Mouse (Mus musculus) neural tube, embryonic 14.5 days (tissue): ENCODE results near the gene Prss12. TPM values are rescaled to one million over a fixed set of nuclear protein-coding genes. Genes with fewer than 3 reads are reported as not detected.

ENCODE experiments used
- ATAC-seq: fragments of 200-750 bp; cut with Nextera tagmentation; 2 replicates; pipeline ENCODE4 v1.8.0; 2017; ENCODE audit warnings: low read depth, mild to moderate bottlenecking, moderate TSS enrichment, moderate library complexity
- H3K27ac ChIP-seq: fragments of 300-500 bp; sonication (generic); 2 replicates; pipeline ENCODE4 v1.5.1; 2014; ENCODE audit warnings: low read depth, mild to moderate bottlenecking, control low read depth, low read length, moderate library complexity, mixed read lengths
- H3K27me3 ChIP-seq: fragments of 300-500 bp; sonication (generic); 2 replicates; pipeline ENCODE4 v1.6.1; 2014; ENCODE audit warnings: low read length; ENCODE audit not compliant: control insufficient read depth, insufficient read depth
- H3K36me3 ChIP-seq: fragments of 300-500 bp; sonication (generic); 2 replicates; pipeline ENCODE4 v1.6.1; 2014; ENCODE audit warnings: low read length, mixed read lengths; ENCODE audit not compliant: control insufficient read depth, insufficient read depth
- H3K4me1 ChIP-seq: fragments of 300-500 bp; sonication (generic); 2 replicates; pipeline ENCODE4 v1.6.1; 2014; ENCODE audit warnings: low read length; ENCODE audit not compliant: control insufficient read depth, insufficient read depth
- H3K4me2 ChIP-seq: fragments of 300-500 bp; sonication (generic); 2 replicates; pipeline ENCODE4 v1.6.1; 2014; ENCODE audit warnings: mild to moderate bottlenecking, low read depth, low read length, control low read depth
- H3K4me3 ChIP-seq: fragments of 300-500 bp; sonication (generic); 2 replicates; pipeline ENCODE4 v1.5.1; 2014; ENCODE audit warnings: low read depth, low read length, control low read depth, mixed read lengths
- H3K9ac ChIP-seq: fragments of 300-500 bp; sonication (generic); replicated peaks from 2 replicates; pipeline ENCODE4 v1.6.1; 2014; ENCODE audit warnings: low read depth, mild to moderate bottlenecking, control low read depth, low read length, mixed read lengths
- H3K9me3 ChIP-seq: fragments of 300-500 bp; sonication (generic); 2 replicates; pipeline ENCODE4 v1.6.1; 2016; ENCODE audit warnings: low read length; ENCODE audit not compliant: control insufficient read depth
- WGBS: fragments of 180-500 bp; shearing (Covaris S2); extraction: QIAGEN DNeasy Blood & Tissue Kit; methylation state at CpG from one replicate; pipeline ENCODE4 v1.1.7; 2014; 5-methylcytosine and 5-hydroxymethylcytosine counted together
- polyA plus RNA-seq: library from polyadenylated mRNA; unstranded; fragments of >200 nt; fragmentation: Nextera tagmentation; extraction: Ambion mirVana; gene quantifications from 2 replicates; pipeline ENCODE4 v1.2.1, GENCODE M21; 2014

Gene Prss12
- polyA plus RNA-seq, 1 experiment from 2014 or later = 20.1 TPM

- Histone ChIP-seq H3K4me3 (no peak overlapping the region), H3K9ac (no peak overlapping the region), H3K36me3 (no peaks in the 10 kb centered on the region), H3K4me2 (no peak overlapping the region), H3K27me3 (no peaks in the 10 kb centered on the region), H3K4me1 (no peaks in the 10 kb centered on the region), H3K27ac (no peak overlapping the region), H3K9me3 (no peaks in the 10 kb centered on the region)
- no peak for ATAC-seq
- WGBS = 52% methylated on average over 5 of the region's 5 CpGs
Measured at GRCm38 (mm10) chr3:123514886-123515285, 68.2 kb downstream of the Prss12 start.

GRCm38 (mm10) chr3:123515600-123516359 is 69.1 kb downstream of the Prss12 start:
- H3K4me2 ChIP-seq = no peak overlapping the region
- no peak overlapping the region for H3K27ac ChIP-seq
- no peaks in the 10 kb centered on the region for H3K4me1 ChIP-seq
- no peak overlapping the region for H3K9ac ChIP-seq
- H3K27me3 ChIP-seq = no peaks in the 10 kb centered on the region
- no peak overlapping the region for H3K4me3 ChIP-seq
- H3K9me3 ChIP-seq = no peaks in the 10 kb centered on the region
- 19% methylated on average over 5 of the region's 5 CpGs for WGBS
- peak; percentile 40; the same call in 1 of the 2 replicates for ATAC-seq
- no peaks in the 10 kb centered on the region for H3K36me3 ChIP-seq

GRCm38 (mm10) chr3:123516784-123517183 is 70.1 kb downstream of the Prss12 start:
- no peak overlapping the region for H3K9ac ChIP-seq
- no peaks in the 10 kb centered on the region for H3K4me1 ChIP-seq
- H3K27me3 ChIP-seq = no peaks in the 10 kb centered on the region
- 36% methylated on average over 4 of the region's 4 CpGs for WGBS
- H3K4me3 ChIP-seq = no peak overlapping the region
- H3K9me3 ChIP-seq = no peaks in the 10 kb centered on the region
- no peak overlapping the region for H3K4me2 ChIP-seq
- ATAC-seq = peak; percentile 78; the same call in 1 of the 2 replicates
- no peak overlapping the region for H3K27ac ChIP-seq
- H3K36me3 ChIP-seq = no peaks in the 10 kb centered on the region

GRCm38 (mm10) chr3:123526313-123527067 is 79.8 kb downstream of the Prss12 start:
- no peak for ATAC-seq
- Histone ChIP-seq H3K27ac (no peak overlapping the region), H3K4me1 (no peaks in the 10 kb centered on the region), H3K36me3 (no peaks in the 10 kb centered on the region; the same call in 1 of the 2 replicates), H3K27me3 (no peaks in the 10 kb centered on the region), H3K4me2 (no peak overlapping the region), H3K9ac (no peak overlapping the region), H3K9me3 (no peaks in the 10 kb centered on the region), H3K4me3 (no peak overlapping the region)
- WGBS = 53% methylated on average over 11 of the region's 11 CpGs

- Histone ChIP-seq H3K27ac (no peak overlapping the region), H3K4me1 (no peaks in the 10 kb centered on the region), H3K4me3 (no peak overlapping the region), H3K4me2 (no peak overlapping the region), H3K9me3 (no peaks in the 10 kb centered on the region), H3K27me3 (no peaks in the 10 kb centered on the region), H3K9ac (no peak overlapping the region), H3K36me3 (no peaks in the 10 kb centered on the region; the same call in 1 of the 2 replicates)
- 84% methylated on average over 10 of the region's 10 CpGs for WGBS
- no peak for ATAC-seq
Measured at GRCm38 (mm10) chr3:123527806-123528507, 81.2 kb downstream of the Prss12 start.

- Histone ChIP-seq H3K9me3 (no peaks in the 10 kb centered on the region), H3K9ac (no peak overlapping the region), H3K4me3 (no peak overlapping the region), H3K4me2 (no peak overlapping the region), H3K27me3 (no peaks in the 10 kb centered on the region), H3K4me1 (no peaks in the 10 kb centered on the region), H3K36me3 (no peaks in the 10 kb centered on the region; the same call in 1 of the 2 replicates), H3K27ac (no peak overlapping the region)
- no peak for ATAC-seq
- 87% methylated on average over 2 of the region's 2 CpGs for WGBS
Measured at GRCm38 (mm10) chr3:123531124-123531523, 84.4 kb downstream of the Prss12 start.

- no peak overlapping the region for H3K4me3 ChIP-seq
- no peaks in the 10 kb centered on the region for H3K27me3 ChIP-seq
- H3K4me1 ChIP-seq = no peaks in the 10 kb centered on the region
- no peaks in the 10 kb centered on the region for H3K9me3 ChIP-seq
- ATAC-seq = no peak
- no peak overlapping the region for H3K4me2 ChIP-seq
- no peak overlapping the region for H3K27ac ChIP-seq
- H3K36me3 ChIP-seq = no peaks in the 10 kb centered on the region
- no peak overlapping the region for H3K9ac ChIP-seq
- WGBS = 84% methylated on average over 1 of the region's 1 CpGs
Measured at GRCm38 (mm10) chr3:123537279-123537678, 90.6 kb downstream of the Prss12 start.

GRCm38 (mm10) chr3:123543585-123544304 is 97.0 kb downstream of the Prss12 start:
- Histone ChIP-seq H3K4me2 (no peak overlapping the region), H3K4me3 (no peak overlapping the region), H3K27ac (no peak overlapping the region), H3K27me3 (no peaks in the 10 kb centered on the region), H3K9ac (no peak overlapping the region), H3K9me3 (no peaks in the 10 kb centered on the region), H3K4me1 (no peaks in the 10 kb centered on the region), H3K36me3 (no peaks in the 10 kb centered on the region)
- ATAC-seq = no peak
- WGBS = 85% methylated on average over 6 of the region's 6 CpGs
